Mouse (Mus musculus) brain, embryonic 14.5 days (tissue): ENCODE measurements around the gene Ppfibp1.

Source experiments
- CTCF ChIP-seq: fragments of 200-500 bp; IDR thresholded peaks from 2 replicates; pipeline ENCODE4 v1.5.1; 2012; ENCODE audit warnings: inconsistent platforms, mild to moderate bottlenecking, moderate library complexity, borderline replicate concordance; ENCODE audit not compliant: insufficient read depth, insufficient read length; ENCODE audit errors: extremely low read depth
- POLR2A ChIP-seq: fragments of 200-500 bp; IDR thresholded peaks from 2 replicates; pipeline ENCODE4 v1.6.1; 2012; ENCODE audit warnings: mild to moderate bottlenecking, inconsistent platforms, borderline replicate concordance; ENCODE audit not compliant: poor library complexity, insufficient read depth, insufficient read length, severe bottlenecking; ENCODE audit errors: extremely low read depth

GRCm38 (mm10) chr6:147049239-147049805, 161.0 kb downstream of the Ppfibp1 start:
- TF ChIP-seq CTCF (no peak), POLR2A (no peak)
